Mouse (Mus musculus): ENCODE data around the gene Rpl3. TPM values are rescaled to one million over a fixed set of nuclear protein-coding genes. Genes with fewer than 3 reads are reported as not detected.
A peak's percentile ranks its signal among the peaks of the same experiment; 100 is the strongest.

The Rpl3 gene
- polyA plus RNA-seq, 1 experiment from 2014 or later, result 1,003 TPM

- Histone ChIP-seq H3K36me3 (ENCODE audit: control insufficient read depth, insufficient read depth, low read length) (no peaks in the 10 kb centered on the region), H3K27ac (ENCODE audit: low read depth, low read length) (no peak overlapping the region), H3K4me2 (ENCODE audit: low read depth) (no peak overlapping the region), H3K9me3 (ENCODE audit: control insufficient read depth, low read length) (no peaks in the 10 kb centered on the region), H3K27me3 (ENCODE audit: control insufficient read depth, insufficient read depth, low read length) (no peaks in the 10 kb centered on the region), H3K9ac (ENCODE audit: low read length) (no peak overlapping the region), H3K4me3 (ENCODE audit: low read depth, low read length) (no peak overlapping the region), H3K4me1 (ENCODE audit: control insufficient read depth, insufficient read depth, low read length) (no peaks in the 10 kb centered on the region)
- DNase-seq (ENCODE audit: low spot score) (no peak), ATAC-seq (ENCODE audit: insufficient read depth, low FRiP score, low TSS enrichment) (no peak)
- 91% methylated on average over 4 of the region's 4 CpGs for WGBS
Observed at GRCm38 (mm10) chr15:80031133-80031532, 60.5 kb downstream of the Rpl3 start.

GRCm38 (mm10) chr15:80030399-80030798 is 61.3 kb downstream of the Rpl3 start:
- Histone ChIP-seq H3K4me1 (ENCODE audit: control insufficient read depth, insufficient read depth, low read length) (no peaks in the 10 kb centered on the region), H3K36me3 (ENCODE audit: control insufficient read depth, insufficient read depth, low read length) (no peaks in the 10 kb centered on the region), H3K9me3 (ENCODE audit: control insufficient read depth, low read length) (no peaks in the 10 kb centered on the region), H3K9ac (ENCODE audit: low read length) (no peak overlapping the region), H3K4me2 (ENCODE audit: low read depth) (no peak overlapping the region), H3K27ac (ENCODE audit: low read depth, low read length) (no peak overlapping the region), H3K27me3 (ENCODE audit: control insufficient read depth, insufficient read depth, low read length) (no peaks in the 10 kb centered on the region), H3K4me3 (ENCODE audit: low read depth, low read length) (no peak overlapping the region)
- ATAC-seq (ENCODE audit: insufficient read depth, low FRiP score, low TSS enrichment), result no peak
- 96% methylated on average over 10 of the region's 10 CpGs for WGBS
- DNase-seq (ENCODE audit: low spot score), result no peak

- no peaks in the 10 kb centered on the region for H3K4me1 ChIP-seq (ENCODE audit: control insufficient read depth, insufficient read depth, low read length)
- no peak overlapping the region for H3K4me3 ChIP-seq (ENCODE audit: low read depth, low read length)
- H3K9ac ChIP-seq (ENCODE audit: low read length), result no peak overlapping the region
- no peaks in the 10 kb centered on the region for H3K27me3 ChIP-seq (ENCODE audit: control insufficient read depth, insufficient read depth, low read length)
- no peaks in the 10 kb centered on the region for H3K9me3 ChIP-seq (ENCODE audit: control insufficient read depth, low read length)
- ATAC-seq (ENCODE audit: insufficient read depth, low FRiP score, low TSS enrichment), result no peak
- DNase-seq (ENCODE audit: low spot score), result no peak
- 76% methylated on average over 5 of the region's 5 CpGs for WGBS
- no peak overlapping the region for H3K4me2 ChIP-seq (ENCODE audit: low read depth)
- no peaks in the 10 kb centered on the region for H3K36me3 ChIP-seq (ENCODE audit: control insufficient read depth, insufficient read depth, low read length)
- H3K27ac ChIP-seq (ENCODE audit: low read depth, low read length), result no peak overlapping the region
Observed at GRCm38 (mm10) chr15:80028862-80029261, 62.8 kb downstream of the Rpl3 start.

Small RNA genes lying within 50 kb of the gene (microRNA-seq; reads per million reads assigned to microRNA genes)
- gene Snord43, result 17.7 reads per million, percentile 28 among the genes with 10 or more reads in this experiment

Other genes starting within 250 kb of the Rpl3 start
- 5.4 and 7.3 TPM in 2 replicates for gene Apobec3, start 200.2 kb downstream of the Rpl3 start, polyA plus RNA-seq (2014; fragmentation: Nextera tagmentation; extraction: Ambion mirVana)
- gene Cbx7, start 120.7 kb downstream of the Rpl3 start, polyA plus RNA-seq (2014; fragmentation: Nextera tagmentation; extraction: Ambion mirVana), result 1.3 and 1.8 TPM in 2 replicates
- 2.2 and 3.8 TPM in 2 replicates for gene Pdgfb, start 76.9 kb downstream of the Rpl3 start, polyA plus RNA-seq (2014; fragmentation: Nextera tagmentation; extraction: Ambion mirVana)
- gene Syngr1, start 534 bp downstream of the Rpl3 start, polyA plus RNA-seq (2014; fragmentation: Nextera tagmentation; extraction: Ambion mirVana), result 8.7 TPM in 2 replicates
- 35.7 and 36.0 TPM in 2 replicates for gene Tab1, start 41.3 kb upstream of the Rpl3 start, polyA plus RNA-seq (2014; fragmentation: Nextera tagmentation; extraction: Ambion mirVana)
- 11.6 and 12.3 TPM in 2 replicates for gene Mgat3, start 81.9 kb upstream of the Rpl3 start, polyA plus RNA-seq (2014; fragmentation: Nextera tagmentation; extraction: Ambion mirVana)
- gene Mief1, start 142.2 kb upstream of the Rpl3 start, polyA plus RNA-seq (2014; fragmentation: Nextera tagmentation; extraction: Ambion mirVana), result 41.8 and 47.3 TPM in 2 replicates
- gene AC140267.1, start 144.0 kb upstream of the Rpl3 start, polyA plus RNA-seq (2014; fragmentation: Nextera tagmentation; extraction: Ambion mirVana), result not detected in 2 replicates
- gene Atf4, start 163.3 kb upstream of the Rpl3 start, polyA plus RNA-seq (2014; fragmentation: Nextera tagmentation; extraction: Ambion mirVana), result 127 and 134 TPM in 2 replicates
- 70.3 and 76.9 TPM in 2 replicates for gene Rps19bp1, start 172.4 kb upstream of the Rpl3 start, polyA plus RNA-seq (2014; fragmentation: Nextera tagmentation; extraction: Ambion mirVana)
- 0.05 and 0.09 TPM in 2 replicates for gene Cacna1i, start 195.4 kb upstream of the Rpl3 start, polyA plus RNA-seq (2014; fragmentation: Nextera tagmentation; extraction: Ambion mirVana)